Mouse (Mus musculus) embryonic fibroblast, embryonic 13.5 days (primary cell): ENCODE results near the gene Lyrm7.

ENCODE experiments used
- CTCF ChIP-seq: IDR thresholded peaks from 2 replicates; pipeline ENCODE4 v1.5.1; 2011; ENCODE audit warnings: mild to moderate bottlenecking, control low read depth, low read length, moderate library complexity, borderline replicate concordance; ENCODE audit not compliant: insufficient read depth
- POLR2A ChIP-seq: IDR thresholded peaks from 2 replicates; pipeline ENCODE4 v1.6.1; 2011; ENCODE audit warnings: low read depth, mild to moderate bottlenecking, control low read depth, low read length, moderate library complexity

DNA sequence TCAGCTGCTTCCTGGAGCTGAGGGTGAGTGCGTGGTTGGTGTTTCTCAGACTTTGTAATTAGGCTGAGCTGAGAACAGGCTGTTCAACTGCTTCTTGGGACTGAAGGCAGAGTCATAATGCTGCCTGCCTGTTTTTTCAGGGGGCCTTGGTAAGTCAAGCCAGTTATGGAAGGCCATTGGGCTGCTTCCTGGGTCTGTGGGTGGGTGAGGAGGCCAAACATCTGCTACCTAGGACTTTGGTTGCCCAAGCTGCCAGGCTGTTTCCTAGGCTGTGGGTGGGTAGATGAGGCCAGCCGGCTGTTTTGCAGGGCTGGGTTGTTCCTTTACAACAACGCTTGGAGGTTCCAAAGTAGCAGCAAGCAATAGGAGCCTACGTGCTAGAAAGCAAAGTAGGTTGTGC is 26.9 kb downstream of the Lyrm7 start:
- TF ChIP-seq CTCF (no peak), POLR2A (no peak)
